Mouse (Mus musculus): ENCODE data around the gene Cyp1a2. TPM values are rescaled to one million over a fixed set of nuclear protein-coding genes. Genes with fewer than 3 reads are reported as not detected.

Gene Cyp1a2
- polyA plus RNA-seq, 1 experiment from 2014 or later = not detected

- no peaks in the 10 kb centered on the region for H3K79me2 ChIP-seq (ENCODE audit: inconsistent target)
- no peak overlapping the region for H3K27ac ChIP-seq
- H3K4me3 ChIP-seq (ENCODE audit: inconsistent target) = no peak overlapping the region
- no peaks in the 10 kb centered on the region for H3K36me3 ChIP-seq (ENCODE audit: inconsistent target)
- 6% methylated on average over 37 of the region's 42 CpGs for WGBS (ENCODE audit: missing documents)
Measured at GRCm38 (mm10) chr9:57696380-57697285, 13.1 kb upstream of the Cyp1a2 start.

DNA sequence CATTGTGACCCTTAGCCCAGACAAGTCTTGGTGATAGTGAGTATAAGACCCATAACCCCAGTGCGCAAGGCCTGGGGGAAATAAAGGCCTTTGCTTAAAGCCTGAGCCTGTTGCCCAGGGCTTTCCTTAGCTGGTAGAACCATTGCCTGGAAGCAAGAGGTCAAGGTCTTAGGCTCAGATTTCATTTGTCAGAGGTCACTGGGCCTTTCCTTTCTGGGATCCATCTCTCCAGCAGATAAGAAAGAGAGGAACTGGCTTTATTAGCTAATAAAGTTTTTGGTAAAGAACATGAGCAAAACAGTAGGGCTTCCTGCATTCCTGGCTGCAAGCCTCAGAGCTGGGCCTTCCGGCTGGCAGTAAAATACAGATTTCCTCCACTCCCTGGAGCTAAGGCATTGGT, 10.6 kb upstream of the Cyp1a2 start:
- Histone ChIP-seq H3K79me2 (ENCODE audit: inconsistent target) (no peaks in the 10 kb centered on the region), H3K4me3 (ENCODE audit: inconsistent target) (no peak overlapping the region), H3K36me3 (ENCODE audit: inconsistent target) (no peaks in the 10 kb centered on the region), H3K27ac (no peak overlapping the region)
- WGBS (ENCODE audit: missing documents) = 87% methylated on average over 2 of the region's 2 CpGs

- H3K27ac ChIP-seq = no peak overlapping the region
- no peaks in the 10 kb centered on the region for H3K36me3 ChIP-seq (ENCODE audit: inconsistent target)
- no peak overlapping the region for H3K4me3 ChIP-seq (ENCODE audit: inconsistent target)
- no peaks in the 10 kb centered on the region for H3K79me2 ChIP-seq (ENCODE audit: inconsistent target)
- WGBS (ENCODE audit: missing documents) = 100% methylated on average over 2 of the region's 2 CpGs
Measured at GRCm38 (mm10) chr9:57688606-57689005, 5.1 kb upstream of the Cyp1a2 start.

- H3K36me3 ChIP-seq (ENCODE audit: inconsistent target) = no peaks in the 10 kb centered on the region
- H3K79me2 ChIP-seq (ENCODE audit: inconsistent target) = no peaks in the 10 kb centered on the region
- 65% methylated on average over 2 of the region's 2 CpGs for WGBS (ENCODE audit: missing documents)
- no peak overlapping the region for H3K27ac ChIP-seq
- H3K4me3 ChIP-seq (ENCODE audit: inconsistent target) = no peak overlapping the region
Measured at GRCm38 (mm10) chr9:57688158-57688557, 4.7 kb upstream of the Cyp1a2 start.

DNA sequence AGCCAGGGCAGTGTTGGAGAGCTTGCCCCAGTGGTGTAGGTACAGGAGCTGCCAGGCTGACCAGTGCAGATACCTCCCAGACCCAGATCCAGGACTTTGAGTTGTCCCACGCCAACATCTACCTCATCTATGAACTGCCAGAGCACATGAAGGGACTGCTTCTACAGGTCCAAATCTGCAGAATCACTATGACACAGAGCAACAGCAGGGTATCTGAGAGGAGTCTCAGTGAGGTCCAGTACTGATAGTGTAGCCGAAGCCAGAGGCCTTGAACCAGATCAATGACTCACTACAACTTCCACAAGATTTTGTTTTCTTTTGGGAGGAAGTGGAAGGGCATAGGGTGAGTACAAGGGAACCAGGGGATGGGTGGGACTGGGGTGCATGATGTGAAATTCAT, 4.2 kb upstream of the Cyp1a2 start, which contains the start of gene Cyp1a1:
Gene Cyp1a1, plus strand, starts transcription at position 178 of the 400 bp plus-strand sequence.
- Histone ChIP-seq H3K36me3 (ENCODE audit: inconsistent target) (no peaks in the 10 kb centered on the region), H3K27ac (no peak within 1 kb of the TSS), H3K79me2 (ENCODE audit: inconsistent target) (no peaks in the 10 kb centered on the region), H3K4me3 (ENCODE audit: inconsistent target) (no peak within 1 kb of the TSS)
- WGBS (ENCODE audit: missing documents) = 84% methylated on average over 2 of the region's 2 CpGs

- H3K27ac ChIP-seq = no peak overlapping the region
- 94% methylated on average over 2 of the region's 5 CpGs for WGBS (ENCODE audit: missing documents)
- H3K36me3 ChIP-seq (ENCODE audit: inconsistent target) = no peaks in the 10 kb centered on the region
- H3K4me3 ChIP-seq (ENCODE audit: inconsistent target) = no peak overlapping the region
- H3K79me2 ChIP-seq (ENCODE audit: inconsistent target) = no peaks in the 10 kb centered on the region
Measured at GRCm38 (mm10) chr9:57686011-57686410, 2.5 kb upstream of the Cyp1a2 start.

DNA sequence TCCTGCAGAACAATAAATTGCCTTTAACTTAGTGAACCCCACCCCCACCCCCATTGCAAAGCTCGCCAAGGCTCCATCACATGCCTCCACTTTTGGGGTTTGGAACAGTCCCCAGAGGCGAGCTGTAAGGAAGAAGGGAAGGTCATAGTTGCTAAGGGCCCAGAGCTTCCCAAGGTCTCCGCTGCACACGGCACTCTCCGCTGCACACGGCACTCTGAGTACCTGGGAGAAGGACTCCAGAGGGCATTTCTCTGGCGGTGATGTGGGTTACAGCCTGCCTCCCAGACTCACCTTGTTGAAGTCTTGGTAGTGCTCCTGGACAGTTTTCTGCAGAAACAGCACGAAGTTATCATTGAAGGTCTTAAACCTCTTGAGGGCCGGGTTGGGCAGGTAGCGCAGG, 2.1 kb downstream of the Cyp1a2 start:
- H3K79me2 ChIP-seq (ENCODE audit: inconsistent target) = no peaks in the 10 kb centered on the region
- WGBS (ENCODE audit: missing documents) = 95% methylated on average over 9 of the region's 10 CpGs
- H3K27ac ChIP-seq = no peak overlapping the region
- H3K4me3 ChIP-seq (ENCODE audit: inconsistent target) = no peak overlapping the region
- no peaks in the 10 kb centered on the region for H3K36me3 ChIP-seq (ENCODE audit: inconsistent target)

DNA sequence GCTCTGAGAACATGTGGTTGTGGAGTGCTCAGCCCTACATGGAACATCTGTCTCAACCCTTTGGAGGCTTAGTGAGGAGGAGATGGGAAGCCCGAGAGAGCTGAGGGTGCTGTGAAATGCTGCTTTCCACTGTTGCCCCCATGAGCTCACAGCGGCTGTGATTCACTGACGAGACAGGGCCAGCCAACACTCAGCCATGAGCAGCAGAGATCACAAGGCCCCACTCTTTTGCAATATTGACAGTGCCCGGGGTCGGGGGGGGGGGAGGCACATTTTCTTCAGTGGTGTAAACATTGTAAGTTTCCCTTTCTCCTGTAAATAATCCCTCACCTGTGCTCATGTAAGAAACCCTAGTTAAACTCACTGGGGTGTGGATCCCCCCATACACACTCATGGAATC, 12.0 kb downstream of the Cyp1a2 start:
- WGBS (ENCODE audit: missing documents) = 84% methylated on average over 5 of the region's 5 CpGs
- H3K36me3 ChIP-seq (ENCODE audit: inconsistent target) = no peaks in the 10 kb centered on the region
- H3K79me2 ChIP-seq (ENCODE audit: inconsistent target) = no peaks in the 10 kb centered on the region
- H3K27ac ChIP-seq = no peak overlapping the region
- H3K4me3 ChIP-seq (ENCODE audit: inconsistent target) = no peak overlapping the region

GRCm38 (mm10) chr9:57671037-57671436, 12.5 kb downstream of the Cyp1a2 start:
- Histone ChIP-seq H3K79me2 (ENCODE audit: inconsistent target) (no peaks in the 10 kb centered on the region), H3K27ac (no peak overlapping the region), H3K36me3 (ENCODE audit: inconsistent target) (no peaks in the 10 kb centered on the region), H3K4me3 (ENCODE audit: inconsistent target) (no peak overlapping the region)
- WGBS (ENCODE audit: missing documents) = 78% methylated on average over 4 of the region's 4 CpGs

DNA sequence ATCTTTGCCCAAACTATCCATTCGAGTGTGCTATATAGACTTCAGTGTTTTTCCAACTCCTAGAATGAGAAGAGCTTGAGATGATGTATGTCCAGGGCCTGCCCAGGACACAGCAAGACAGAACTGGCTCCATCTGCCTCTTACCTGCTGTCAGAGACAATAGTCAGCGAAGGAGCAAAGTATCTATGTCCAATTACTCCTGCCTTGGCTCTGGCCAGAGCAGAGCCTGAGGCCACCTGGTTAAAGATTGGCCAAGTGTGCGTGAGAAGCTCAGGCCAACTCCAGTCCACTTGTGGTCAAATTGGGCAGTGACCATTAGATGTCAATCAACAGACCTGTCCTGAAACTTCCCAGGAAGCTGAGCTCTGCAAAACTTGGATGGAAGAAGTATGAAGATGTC, 13.9 kb downstream of the Cyp1a2 start:
- WGBS (ENCODE audit: missing documents) = 93% methylated on average over 3 of the region's 3 CpGs
- no peaks in the 10 kb centered on the region for H3K79me2 ChIP-seq (ENCODE audit: inconsistent target)
- H3K36me3 ChIP-seq (ENCODE audit: inconsistent target) = no peaks in the 10 kb centered on the region
- no peak overlapping the region for H3K4me3 ChIP-seq (ENCODE audit: inconsistent target)
- no peak overlapping the region for H3K27ac ChIP-seq

- 30% methylated on average over 1 of the region's 1 CpGs for WGBS (ENCODE audit: missing documents)
- H3K79me2 ChIP-seq (ENCODE audit: inconsistent target) = no peaks in the 10 kb centered on the region
- H3K27ac ChIP-seq = no peak overlapping the region
- no peak overlapping the region for H3K4me3 ChIP-seq (ENCODE audit: inconsistent target)
- H3K36me3 ChIP-seq (ENCODE audit: inconsistent target) = no peaks in the 10 kb centered on the region
Measured at GRCm38 (mm10) chr9:57668277-57668676, 15.2 kb downstream of the Cyp1a2 start.

- H3K27ac ChIP-seq = no peak overlapping the region
- no peaks in the 10 kb centered on the region for H3K79me2 ChIP-seq (ENCODE audit: inconsistent target)
- H3K4me3 ChIP-seq (ENCODE audit: inconsistent target) = no peak overlapping the region
- no peaks in the 10 kb centered on the region for H3K36me3 ChIP-seq (ENCODE audit: inconsistent target)
- 73% methylated on average over 11 of the region's 11 CpGs for WGBS (ENCODE audit: missing documents)
Measured at GRCm38 (mm10) chr9:57667817-57668216, 15.7 kb downstream of the Cyp1a2 start.

DNA sequence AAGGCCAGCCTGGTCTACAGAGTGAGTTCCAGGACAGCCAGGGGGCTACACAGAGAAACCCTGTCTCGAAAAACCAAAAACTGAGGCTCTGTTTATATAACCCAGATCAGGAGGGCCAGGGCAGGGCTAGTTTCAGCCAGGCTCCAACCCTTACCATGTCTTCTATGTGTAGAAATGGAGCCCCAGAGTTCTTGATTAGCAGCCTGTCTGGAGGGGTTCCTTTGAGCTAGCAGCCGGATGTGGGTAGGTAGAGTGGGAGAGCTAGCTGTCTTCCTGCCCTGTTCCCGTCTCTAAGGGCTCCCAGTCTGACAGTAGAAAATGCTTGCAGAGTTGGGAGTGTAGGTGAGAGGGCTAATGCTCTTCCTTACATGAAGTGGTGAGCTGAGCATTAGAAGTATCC, 16.4 kb downstream of the Cyp1a2 start:
- no peak overlapping the region for H3K4me3 ChIP-seq (ENCODE audit: inconsistent target)
- no peaks in the 10 kb centered on the region for H3K79me2 ChIP-seq (ENCODE audit: inconsistent target)
- no peaks in the 10 kb centered on the region for H3K36me3 ChIP-seq (ENCODE audit: inconsistent target)
- 73% methylated on average over 3 of the region's 3 CpGs for WGBS (ENCODE audit: missing documents)
- H3K27ac ChIP-seq = no peak overlapping the region

DNA sequence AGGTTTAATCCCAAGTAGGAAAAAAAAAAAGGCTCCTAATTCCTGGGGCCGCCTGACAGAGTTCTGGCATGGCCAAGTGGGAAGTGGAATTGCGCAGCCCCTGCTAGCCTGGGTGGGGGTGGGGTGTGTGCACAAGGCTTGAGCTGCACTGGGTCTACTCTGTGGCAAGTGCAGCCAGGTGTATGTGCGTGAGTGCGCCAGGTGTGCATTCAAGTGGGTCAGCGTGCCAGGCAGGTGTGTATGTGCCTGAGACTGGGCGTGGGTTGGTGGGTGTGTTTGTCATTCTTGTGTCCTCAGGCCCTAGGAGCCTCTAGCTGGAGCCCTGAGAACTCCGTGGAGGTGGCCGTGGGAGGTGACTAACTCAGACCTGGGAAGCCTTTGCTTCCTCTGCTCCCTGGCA, 17.0 kb downstream of the Cyp1a2 start:
- no peak overlapping the region for H3K27ac ChIP-seq
- H3K4me3 ChIP-seq (ENCODE audit: inconsistent target) = no peak overlapping the region
- no peaks in the 10 kb centered on the region for H3K79me2 ChIP-seq (ENCODE audit: inconsistent target)
- no peaks in the 10 kb centered on the region for H3K36me3 ChIP-seq (ENCODE audit: inconsistent target)
- WGBS (ENCODE audit: missing documents) = 92% methylated on average over 8 of the region's 8 CpGs

GRCm38 (mm10) chr9:57664616-57665015, 18.9 kb downstream of the Cyp1a2 start:
- Histone ChIP-seq H3K36me3 (ENCODE audit: inconsistent target) (no peaks in the 10 kb centered on the region), H3K27ac (no peak overlapping the region), H3K79me2 (ENCODE audit: inconsistent target) (no peaks in the 10 kb centered on the region), H3K4me3 (ENCODE audit: inconsistent target) (no peak overlapping the region)
- WGBS (ENCODE audit: missing documents) = 70% methylated on average over 3 of the region's 7 CpGs

Data from macrophage (primary cell).